Mouse (Mus musculus): ENCODE measurements around the gene Mreg. TPM values are rescaled to one million over a fixed set of nuclear protein-coding genes. Genes with fewer than 3 reads are reported as not detected.

Mreg gene
- total and polyA plus RNA-seq, 3 experiments = 50.6 to 69.8 (median 52.4) TPM

DNA sequence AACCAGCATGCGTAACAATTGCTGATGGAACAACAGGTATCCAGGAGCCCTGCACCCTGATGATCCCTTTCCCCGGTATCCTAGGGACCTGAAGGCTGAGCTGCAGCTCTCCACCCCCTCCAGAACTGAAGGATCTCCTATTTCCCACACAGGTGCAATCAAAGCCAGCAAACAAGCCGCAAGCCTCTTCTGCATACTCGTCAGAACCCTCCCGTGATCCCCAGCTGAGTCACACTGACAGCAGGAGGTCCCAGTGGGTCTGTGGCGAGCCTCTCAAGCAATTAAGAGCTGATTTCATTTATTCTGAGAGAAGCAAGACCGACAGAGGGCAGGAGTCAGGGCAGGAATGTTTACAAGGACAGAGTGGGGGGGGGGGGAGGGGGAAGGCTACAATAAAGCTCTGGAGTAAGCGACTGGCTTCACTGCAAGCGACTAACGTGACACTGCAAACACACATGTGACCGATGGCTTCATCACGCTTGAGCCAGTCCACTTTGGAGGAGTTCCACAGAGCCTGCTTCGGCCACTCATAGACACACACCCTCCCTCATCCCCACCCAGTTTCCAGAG lies 29.1 kb downstream of the Mreg start:
- Histone ChIP-seq H3K4me3 (replicated peaks in 1 of 3; ENCODE audit: low read depth in 2 of 3, low read length in 2 of 3, poor library complexity in 1 of 3) (no peak overlapping the region), H3K27me3 (replicated peaks) (no peaks in the 10 kb centered on the region), H3K36me3 (replicated peaks in 1 of 2; ENCODE audit: control insufficient read depth in 1 of 2, insufficient read depth in 1 of 2, low read length in 1 of 2) (peaks cover 45 to 95% of the 10 kb centered on the region in 2 experiments), H3K79me2 (replicated peaks; ENCODE audit: control insufficient read depth, extremely low read depth, insufficient read depth, poor library complexity, severe bottlenecking) (peaks cover 3% of the 10 kb centered on the region; the same call in 1 of the 2 replicates), H3K9ac (ENCODE audit: insufficient read depth, low read depth) (no peak overlapping the region), H3K27ac (ENCODE audit: insufficient read depth, low read depth) (no peak overlapping the region), H3K9me3 (replicated peaks; ENCODE audit: low read length) (no peaks in the 10 kb centered on the region), H3K4me1 (ENCODE audit: control insufficient read depth in 1 of 2, insufficient read depth in 2 of 2) (peaks cover 9 to 43% of the 10 kb centered on the region in 2 experiments; a peak in 3 of 4 replicates), H3K4me2 (ENCODE audit: insufficient read depth, low read depth, poor library complexity, severe bottlenecking) (no peak overlapping the region)
- DNase-seq (ENCODE audit: extremely low read depth) = no peak
- in situ Hi-C loops (cut with MboI; ENCODE audit: low pct_ligation_motif_present, low pct_unique_long_range_greater_than_20kb, low sequenced_read_pairs) (no loop called here), dilution Hi-C loops (cut with MboI; ENCODE audit: extremely low pct_ligation_motif_present, extremely low pct_unique_long_range_greater_than_20kb, low sequenced_read_pairs) (no loop called here)
- TF ChIP-seq BHLHE40 (IDR thresholded peaks at IDR 0.05; ENCODE audit: low read depth, low read length) (peak; percentile 55), E2F4 (IDR thresholded peaks at IDR 0.05; ENCODE audit: insufficient replicate concordance, low read depth, low read length) (no peak), ETS1 (conservative IDR thresholded peaks at IDR 0.05; ENCODE audit: low read depth, low read length) (peak; percentile 34; the same call in 1 of the 2 replicates)

GRCm38 (mm10) chr1:72179947-72180346 lies 32.2 kb downstream of the Mreg start:
- dilution Hi-C loops (cut with MboI; ENCODE audit: extremely low pct_ligation_motif_present, extremely low pct_unique_long_range_greater_than_20kb, low sequenced_read_pairs) = no loop called here
- H3K27ac ChIP-seq (ENCODE audit: insufficient read depth, low read depth) = no peak overlapping the region
- in situ Hi-C loops (cut with MboI; ENCODE audit: low pct_ligation_motif_present, low pct_unique_long_range_greater_than_20kb, low sequenced_read_pairs) = no loop called here

GRCm38 (mm10) chr1:72176239-72176638 lies 35.9 kb downstream of the Mreg start:
- Histone ChIP-seq H3K27me3 (replicated peaks) (no peaks in the 10 kb centered on the region), H3K4me1 (ENCODE audit: control insufficient read depth in 1 of 2, insufficient read depth in 2 of 2) (peaks cover 5 to 45% of the 10 kb centered on the region in 2 experiments), H3K79me2 (replicated peaks; ENCODE audit: control insufficient read depth, extremely low read depth, insufficient read depth, poor library complexity, severe bottlenecking) (peaks cover 3% of the 10 kb centered on the region), H3K4me3 (replicated peaks in 1 of 3; ENCODE audit: low read depth in 2 of 3, low read length in 2 of 3, poor library complexity in 1 of 3) (no peak overlapping the region), H3K9me3 (replicated peaks; ENCODE audit: low read length) (no peaks in the 10 kb centered on the region), H3K36me3 (replicated peaks in 1 of 2; ENCODE audit: control insufficient read depth in 1 of 2, insufficient read depth in 1 of 2, low read length in 1 of 2) (peaks cover 21 to 89% of the 10 kb centered on the region in 2 experiments), H3K9ac (ENCODE audit: insufficient read depth, low read depth) (no peak overlapping the region), H3K4me2 (ENCODE audit: insufficient read depth, low read depth, poor library complexity, severe bottlenecking) (peak overlapping the region; percentile 59), H3K27ac (ENCODE audit: insufficient read depth, low read depth) (no peak overlapping the region; the same call in 1 of the 2 replicates)
- peak; percentile 16 for DNase-seq (ENCODE audit: extremely low read depth)
- dilution Hi-C loops (cut with MboI; ENCODE audit: extremely low pct_ligation_motif_present, extremely low pct_unique_long_range_greater_than_20kb, low sequenced_read_pairs) = no loop called here
- in situ Hi-C loops (cut with MboI; ENCODE audit: low pct_ligation_motif_present, low pct_unique_long_range_greater_than_20kb, low sequenced_read_pairs) = no loop called here
- TF ChIP-seq POLR2A (IDR thresholded peaks at IDR 0.05; ENCODE audit: low read depth, low read length) = no peak
- no peak for TF ChIP-seq ZKSCAN1 (IDR thresholded peaks at IDR 0.05; ENCODE audit: borderline replicate concordance, low read depth, low read length)
- TF ChIP-seq MEF2A (IDR thresholded peaks at IDR 0.05; ENCODE audit: borderline replicate concordance, low read depth, low read length) = peak; percentile 58; the same call in 1 of the 2 replicates
- no peak for TF ChIP-seq CHD2 (IDR thresholded peaks at IDR 0.05; ENCODE audit: low read length)
- peak; percentile 77 for TF ChIP-seq ZNF384 (IDR thresholded peaks at IDR 0.05; ENCODE audit: low read depth, low read length)

More at GRCm38 (mm10) chr1:72179947-72180346, 32.2 kb downstream of the Mreg start:
- Histone ChIP-seq H3K9me3 (replicated peaks; ENCODE audit: low read length) (no peaks in the 10 kb centered on the region), H3K27me3 (replicated peaks) (no peaks in the 10 kb centered on the region), H3K4me1 (ENCODE audit: control insufficient read depth in 1 of 2, insufficient read depth in 2 of 2) (peaks cover 13 to 64% of the 10 kb centered on the region in 2 experiments), H3K36me3 (replicated peaks in 1 of 2; ENCODE audit: control insufficient read depth in 1 of 2, insufficient read depth in 1 of 2, low read length in 1 of 2) (peaks cover 28 to 88% of the 10 kb centered on the region in 2 experiments), H3K4me3 (replicated peaks in 1 of 3; ENCODE audit: low read depth in 2 of 3, low read length in 2 of 3, poor library complexity in 1 of 3) (no peak overlapping the region), H3K79me2 (replicated peaks; ENCODE audit: control insufficient read depth, extremely low read depth, insufficient read depth, poor library complexity, severe bottlenecking) (peaks cover 5% of the 10 kb centered on the region; the same call in 1 of the 2 replicates), H3K4me2 (ENCODE audit: insufficient read depth, low read depth, poor library complexity, severe bottlenecking) (no peak overlapping the region), H3K9ac (ENCODE audit: insufficient read depth, low read depth) (no peak overlapping the region)
- DNase-seq (ENCODE audit: extremely low read depth) = no peak
- no peak for TF ChIP-seq EP300 (IDR thresholded peaks at IDR 0.05; ENCODE audit: low read length)
- no peak for TF ChIP-seq TBP (conservative IDR thresholded peaks at IDR 0.05; ENCODE audit: low read depth, low read length)

Data from CH12.LX (cell line).